ENCODE assay signal across 27 mouse cellular contexts in the genomic region with DNA sequence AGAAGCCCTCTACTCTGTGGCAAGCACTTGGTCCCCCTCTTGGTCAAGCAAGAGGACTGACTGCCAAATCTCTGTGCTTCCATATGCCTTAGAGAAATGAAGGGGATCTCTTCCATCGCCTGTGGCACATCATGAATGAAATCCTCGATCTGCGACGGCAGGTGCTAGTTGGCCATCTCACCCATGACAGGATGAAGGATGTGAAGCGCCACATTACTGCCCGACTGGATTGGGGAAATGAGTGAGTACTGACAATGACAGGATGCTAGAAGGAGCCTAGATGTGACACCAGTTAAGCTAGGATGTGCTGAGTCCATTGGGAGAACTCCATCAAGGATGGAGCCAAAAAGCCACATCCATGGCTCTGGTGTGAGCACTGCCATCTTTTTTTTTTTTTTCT.
"Had no signal": no experiment of that assay in that cellular context is flagged by ENCODE, and none has a peak within 500 bp of the region (broad histone marks: within the 10 kb centered on the region; RNA-seq: fewer than 3 reads in every experiment).

No protein-coding gene starts in this region.

- DNase-seq: cerebellum, adult 2 months; cerebellum, adult 8-10 months; cerebellum, adult 9-10 months; cerebellum, adult 9-11 months; cerebellum, postnatal 10 days; cerebellum, postnatal 14 days; cerebellum, postnatal 25 days; cerebellum, postnatal 36 days; embryo, embryonic 11 days; forebrain, postnatal 0 days; gastrocnemius, adult 2 months; gastrocnemius, postnatal 10 days; gastrocnemius, postnatal 14 days; gastrocnemius, postnatal 25 days; gastrocnemius, postnatal 36 days; heart, adult 18-20 months had no signal

- H3K27me3 ChIP-seq: embryonic facial prominence, embryonic 12.5 days; embryonic facial prominence, embryonic 13.5 days; embryonic facial prominence, embryonic 15.5 days; forebrain, embryonic 12.5 days; forebrain, embryonic 13.5 days; forebrain, embryonic 15.5 days had no signal

- H3K36me3 ChIP-seq: embryonic facial prominence, embryonic 15.5 days; forebrain, embryonic 12.5 days had no signal

- H3K9me3 ChIP-seq: embryonic facial prominence, embryonic 10.5 days; embryonic facial prominence, embryonic 12.5 days; embryonic facial prominence, embryonic 13.5 days; embryonic facial prominence, embryonic 15.5 days; forebrain, embryonic 10.5 days; forebrain, embryonic 12.5 days; forebrain, embryonic 13.5 days; forebrain, embryonic 15.5 days had no signal

- H3K4me3 ChIP-seq: embryonic facial prominence, embryonic 10.5 days; embryonic facial prominence, embryonic 12.5 days; embryonic facial prominence, embryonic 13.5 days; embryonic facial prominence, embryonic 15.5 days; erythroblast, embryonic 14.5 days; forebrain, embryonic 10.5 days; forebrain, embryonic 12.5 days; forebrain, embryonic 13.5 days; forebrain, embryonic 15.5 days; gastrocnemius, adult 2 months had no signal

- H3K9ac ChIP-seq: embryonic facial prominence, embryonic 12.5 days; embryonic facial prominence, embryonic 13.5 days; embryonic facial prominence, embryonic 15.5 days; forebrain, embryonic 12.5 days; forebrain, embryonic 13.5 days; forebrain, embryonic 15.5 days; forebrain, postnatal 0 days had no signal

- H3K4me1 ChIP-seq: embryonic facial prominence, embryonic 15.5 days; forebrain, embryonic 12.5 days; forebrain, embryonic 13.5 days; forebrain, embryonic 15.5 days had no signal

- H3K27ac ChIP-seq: embryonic facial prominence, embryonic 10.5 days; embryonic facial prominence, embryonic 12.5 days; embryonic facial prominence, embryonic 13.5 days; embryonic facial prominence, embryonic 15.5 days; forebrain, embryonic 10.5 days; forebrain, embryonic 12.5 days; forebrain, embryonic 13.5 days; forebrain, embryonic 15.5 days; gastrocnemius, adult 2 months had no signal

- ATAC-seq: forebrain, embryonic 13.5 days; forebrain, embryonic 14.5 days; forebrain, embryonic 15.5 days; forebrain, embryonic 16.5 days; forebrain, postnatal 0 days had no signal

- H3K4me2 ChIP-seq: embryonic facial prominence, embryonic 12.5 days; embryonic facial prominence, embryonic 13.5 days; embryonic facial prominence, embryonic 15.5 days; forebrain, embryonic 12.5 days; forebrain, embryonic 13.5 days; forebrain, embryonic 15.5 days had no signal
